Mouse (Mus musculus): Measurements from ENCODE around the gene Hist2h3b.

Hist2h3b gene

GRCm38 (mm10) chr3:96268051-96268775 is at the start of gene Hist2h3b:
Gene Hist2h3b (plus strand): TSS chr3:96268654.
- peak; percentile 89 for DNase-seq (ENCODE audit: extremely low spot score)

- no peak for DNase-seq (ENCODE audit: extremely low spot score)
Measured at GRCm38 (mm10) chr3:96219191-96219641, 49.2 kb upstream of the Hist2h3b start.

- DNase-seq (ENCODE audit: extremely low spot score) = peak; percentile 87
Measured at GRCm38 (mm10) chr3:96219661-96220130, 48.8 kb upstream of the Hist2h3b start, which contains the start of the genes Bola1 and Hist2h2ab. Gene Bola1 (minus strand): TSS chr3:96219709. Gene Hist2h2ab (plus strand): TSS chr3:96219865.

- peak; percentile 82 for DNase-seq (ENCODE audit: extremely low spot score)
Measured at GRCm38 (mm10) chr3:96220131-96220764, 48.2 kb upstream of the Hist2h3b start.

- DNase-seq (ENCODE audit: extremely low spot score) = peak; percentile 94
Measured at GRCm38 (mm10) chr3:96220765-96221639, 47.5 kb upstream of the Hist2h3b start, which contains the start of the genes Hist2h2ac and Hist2h2be. Gene Hist2h2ac (minus strand): TSS chr3:96220880. Gene Hist2h2be (plus strand): TSS chr3:96221119.

GRCm38 (mm10) chr3:96221640-96222038 is 46.8 kb upstream of the Hist2h3b start:
- DNase-seq (ENCODE audit: extremely low spot score) = no peak

GRCm38 (mm10) chr3:96222774-96223173 is 45.7 kb upstream of the Hist2h3b start:
- no peak for DNase-seq (ENCODE audit: extremely low spot score)

GRCm38 (mm10) chr3:96225421-96225820 is 43.0 kb upstream of the Hist2h3b start:
- no peak for DNase-seq (ENCODE audit: extremely low spot score)

- DNase-seq (ENCODE audit: extremely low spot score) = no peak
Measured at GRCm38 (mm10) chr3:96226695-96227648, 41.5 kb upstream of the Hist2h3b start.

- no peak for DNase-seq (ENCODE audit: extremely low spot score)
Measured at GRCm38 (mm10) chr3:96228828-96229227, 39.6 kb upstream of the Hist2h3b start.

GRCm38 (mm10) chr3:96230404-96230803 is 38.0 kb upstream of the Hist2h3b start:
- no peak for DNase-seq (ENCODE audit: extremely low spot score)

GRCm38 (mm10) chr3:96230910-96231757 is 37.3 kb upstream of the Hist2h3b start:
- no peak for DNase-seq (ENCODE audit: extremely low spot score)

GRCm38 (mm10) chr3:96231758-96232120 is 36.7 kb upstream of the Hist2h3b start:
- DNase-seq (ENCODE audit: extremely low spot score) = no peak

- DNase-seq (ENCODE audit: extremely low spot score) = no peak
Measured at GRCm38 (mm10) chr3:96234914-96235313, 33.5 kb upstream of the Hist2h3b start.

- no peak for DNase-seq (ENCODE audit: extremely low spot score)
Measured at GRCm38 (mm10) chr3:96235836-96236235, 32.6 kb upstream of the Hist2h3b start.

GRCm38 (mm10) chr3:96236834-96237334 is 31.6 kb upstream of the Hist2h3b start:
- no peak for DNase-seq (ENCODE audit: extremely low spot score)

GRCm38 (mm10) chr3:96237335-96237903 is 31.0 kb upstream of the Hist2h3b start:
- peak; percentile 75 for DNase-seq (ENCODE audit: extremely low spot score)

GRCm38 (mm10) chr3:96237904-96238511 is 30.4 kb upstream of the Hist2h3b start:
- DNase-seq (ENCODE audit: extremely low spot score) = no peak

All from embryo, embryonic 9.5 days (tissue).